Mouse (Mus musculus) C2C12 (cell line): ENCODE data around the gene Gal3st1. TPM values are rescaled to one million over a fixed set of nuclear protein-coding genes. Genes with fewer than 3 reads are reported as not detected.
A peak's percentile ranks its signal among the peaks of the same experiment; 100 is the strongest.
"Not testable (repeated sequence)": the region's sequence is repeated elsewhere in the genome, so short reads cannot be mapped to it uniquely, and the experiment has no call there.

Experiments used
- H3K27me3 ChIP-seq: one replicate; pipeline ENCODE4 v1.6.1; 2011; ENCODE audit not compliant: control insufficient read depth, insufficient read depth, insufficient read length
- H3K36me3 ChIP-seq: one replicate; pipeline ENCODE4 v1.6.1; 2011; ENCODE audit not compliant: control insufficient read depth, insufficient read depth
- H3K4me3 ChIP-seq: one replicate; pipeline ENCODE4 v1.5.1; 2011; ENCODE audit warnings: mild to moderate bottlenecking, control low read depth; ENCODE audit not compliant: poor library complexity, insufficient read depth, severe bottlenecking
- H3K79me2 ChIP-seq: one replicate; pipeline ENCODE4 v1.6.1; 2011; ENCODE audit not compliant: control insufficient read depth, insufficient read depth
- H3K79me3 ChIP-seq: one replicate; pipeline ENCODE4 v1.6.1; 2011; ENCODE audit warnings: low read depth, control low read depth
- H3ac ChIP-seq: one replicate; pipeline ENCODE3; 2011; ENCODE audit warnings: low read depth; ENCODE audit not compliant: control insufficient read depth, insufficient read length
- CEBPB ChIP-seq: IDR thresholded peaks from one replicate; pipeline ENCODE4 v1.6.1; 2011; ENCODE audit warnings: low read depth, mild to moderate bottlenecking, control low read depth, moderate library complexity
- CTCF ChIP-seq: IDR thresholded peaks from one replicate; pipeline ENCODE4 v1.5.1; 2011; ENCODE audit not compliant: control insufficient read depth, insufficient read depth, insufficient read length
- FOSL1 ChIP-seq: IDR thresholded peaks from one replicate; pipeline ENCODE4 v1.8.0; 2011; ENCODE audit warnings: mild to moderate bottlenecking, low read length; ENCODE audit not compliant: poor library complexity, insufficient read depth, severe bottlenecking
- MAX ChIP-seq: IDR thresholded peaks from one replicate; pipeline ENCODE4 v1.6.1; 2011; ENCODE audit warnings: mild to moderate bottlenecking, control low read depth
- MYOD1 ChIP-seq: IDR thresholded peaks from one replicate; pipeline ENCODE4 v1.6.1; 2011; ENCODE audit warnings: low read depth; ENCODE audit not compliant: control insufficient read depth, insufficient read length
- MYOG ChIP-seq: IDR thresholded peaks from one replicate; pipeline ENCODE4 v1.6.1; 2011; ENCODE audit not compliant: control insufficient read depth, insufficient read length; ENCODE audit errors: extremely low read depth
- USF1 ChIP-seq: IDR thresholded peaks from one replicate; pipeline ENCODE4 v1.6.1; 2011; ENCODE audit warnings: low read depth, mild to moderate bottlenecking, control low read depth, moderate library complexity
- polyA plus RNA-seq: library from polyadenylated mRNA; unstranded; fragments of >200 nt; fragmentation: generic; extraction: Trizol; gene quantifications from one replicate; pipeline ENCODE4 v1.2.1, GENCODE M21; 2012; ENCODE audit warnings: missing spikeins

Gal3st1 gene
- polyA plus RNA-seq, 1 experiment: 0.06 TPM

DNA sequence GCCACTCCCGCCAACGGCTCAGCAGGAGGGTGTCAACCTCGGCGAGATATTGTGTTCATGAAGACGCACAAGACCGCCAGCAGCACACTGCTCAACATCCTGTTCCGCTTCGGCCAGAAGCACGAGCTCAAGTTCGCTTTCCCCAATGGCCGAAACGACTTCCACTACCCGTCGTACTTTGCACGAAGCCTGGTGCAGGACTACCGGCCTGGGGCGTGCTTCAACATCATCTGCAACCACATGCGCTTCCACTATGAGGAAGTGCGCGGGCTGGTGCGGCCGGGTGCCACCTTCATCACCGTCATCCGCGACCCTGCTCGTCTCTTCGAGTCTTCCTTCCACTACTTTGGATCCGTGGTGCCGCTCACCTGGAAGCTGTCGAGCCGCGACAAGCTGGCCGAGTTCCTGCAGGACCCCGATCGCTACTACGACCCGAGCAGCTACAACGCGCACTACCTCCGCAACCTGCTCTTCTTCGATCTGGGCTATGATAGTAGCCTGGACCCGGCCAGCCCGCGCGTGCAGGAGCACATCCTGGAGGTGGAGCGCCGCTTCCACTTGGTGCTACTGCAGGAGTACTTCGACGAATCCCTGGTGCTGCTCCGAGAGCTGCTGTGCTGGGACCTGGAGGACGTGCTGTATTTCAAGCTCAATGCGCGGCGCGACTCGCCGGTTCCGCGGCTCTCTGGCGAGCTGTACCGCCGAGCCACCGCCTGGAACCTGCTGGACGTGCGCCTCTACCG lies 14.7 kb downstream of the Gal3st1 start:
- Histone ChIP-seq H3K79me3 (no peaks in the 10 kb centered on the region), H3K27me3 (peaks cover 11% of the 10 kb centered on the region), H3K36me3 (no peaks in the 10 kb centered on the region), H3K79me2 (no peaks in the 10 kb centered on the region), H3K4me3 (no peak overlapping the region), H3ac (no peak overlapping the region)
- TF ChIP-seq CEBPB: no peak
- TF ChIP-seq MYOD1: no peak
- no peak for TF ChIP-seq MYOG
- no peak for TF ChIP-seq CTCF
- TF ChIP-seq USF1: no peak

- Histone ChIP-seq H3K79me2 (no peaks in the 10 kb centered on the region), H3ac (no peak overlapping the region), H3K79me3 (no peaks in the 10 kb centered on the region), H3K36me3 (no peaks in the 10 kb centered on the region), H3K27me3 (peaks cover 11% of the 10 kb centered on the region), H3K4me3 (no peak overlapping the region)
- TF ChIP-seq MAX (no peak), FOSL1 (no peak), MYOD1 (no peak), CEBPB (no peak), CTCF (no peak), USF1 (no peak), MYOG (no peak)
Measured at GRCm38 (mm10) chr11:3999547-3999946, 16.1 kb downstream of the Gal3st1 start.

GRCm38 (mm10) chr11:4001603-4002002 lies 18.2 kb downstream of the Gal3st1 start:
- TF ChIP-seq CTCF (peak; percentile 81), FOSL1 (no peak)
- Histone ChIP-seq H3K79me2 (no peaks in the 10 kb centered on the region), H3ac (no peak overlapping the region), H3K36me3 (no peaks in the 10 kb centered on the region), H3K27me3 (peaks cover 11% of the 10 kb centered on the region), H3K79me3 (no peaks in the 10 kb centered on the region), H3K4me3 (no peak overlapping the region)

DNA sequence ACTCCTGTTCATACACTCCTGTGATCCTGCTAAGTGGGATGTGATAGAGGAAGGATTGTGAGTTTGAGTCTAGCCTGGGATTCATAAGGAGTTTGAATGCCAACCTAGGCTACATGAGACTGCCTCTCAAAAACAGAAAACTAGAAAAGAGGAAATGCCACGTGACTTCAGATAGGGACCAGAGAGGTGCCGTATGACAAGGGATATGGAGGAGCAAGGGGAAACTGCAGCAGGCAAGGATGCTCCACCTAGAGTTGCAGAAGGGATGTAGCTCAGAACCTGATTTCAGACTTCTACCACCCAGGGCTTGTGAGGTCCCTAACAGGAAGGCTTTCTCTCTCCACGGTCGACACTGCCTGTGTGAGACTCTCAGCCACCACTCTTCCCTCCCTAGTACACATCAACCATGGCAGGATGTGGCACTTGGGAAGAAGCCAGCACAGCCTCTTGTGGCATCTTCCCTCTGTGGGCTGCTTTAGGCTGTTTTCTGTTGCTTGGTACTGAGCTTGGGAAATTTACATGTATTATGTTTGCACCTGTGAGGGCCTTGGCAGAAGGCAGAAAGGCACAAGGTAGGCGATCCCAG lies 21.9 kb downstream of the Gal3st1 start:
- H3K27me3 ChIP-seq: no peaks in the 10 kb centered on the region
- H3ac ChIP-seq: no peak overlapping the region
- TF ChIP-seq CEBPB (no peak), USF1 (no peak), CTCF (no peak), FOSL1 (no peak), MAX (no peak), MYOG (no peak), MYOD1 (no peak)
- H3K36me3 ChIP-seq: no peaks in the 10 kb centered on the region
- H3K4me3 ChIP-seq: no peak overlapping the region
- no peaks in the 10 kb centered on the region for H3K79me2 ChIP-seq
- no peaks in the 10 kb centered on the region for H3K79me3 ChIP-seq

DNA sequence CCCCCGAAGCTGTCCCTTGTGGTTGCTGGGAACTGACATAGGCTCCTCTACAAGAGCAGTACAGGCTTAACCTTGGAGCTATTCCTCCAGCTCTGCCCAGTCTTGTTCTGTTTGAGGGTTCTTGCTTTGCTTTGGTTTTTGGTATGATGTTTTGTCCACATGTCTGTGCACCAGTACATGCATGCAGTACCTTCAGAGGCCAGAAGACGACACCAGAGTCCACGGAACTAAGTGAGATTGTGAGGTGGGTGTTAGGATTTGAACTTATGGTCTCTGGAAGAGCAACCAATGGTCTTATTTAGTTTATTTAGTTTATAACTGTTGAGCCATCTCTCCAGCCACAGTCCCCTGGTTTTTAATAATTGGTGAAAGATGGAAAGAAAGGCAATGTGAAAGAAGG lies 23.0 kb downstream of the Gal3st1 start:
- Histone ChIP-seq H3K36me3 (no peaks in the 10 kb centered on the region), H3K4me3 (no peak overlapping the region), H3K27me3 (no peaks in the 10 kb centered on the region), H3K79me3 (no peaks in the 10 kb centered on the region), H3K79me2 (no peaks in the 10 kb centered on the region), H3ac (no peak overlapping the region)
- no peak for TF ChIP-seq MAX
- no peak for TF ChIP-seq FOSL1
- no peak for TF ChIP-seq CEBPB
- no peak for TF ChIP-seq MYOD1
- no peak for TF ChIP-seq USF1
- no peak for TF ChIP-seq MYOG
- TF ChIP-seq CTCF: no peak

- Histone ChIP-seq H3K4me3 (no peak overlapping the region), H3K36me3 (no peaks in the 10 kb centered on the region), H3K79me3 (no peaks in the 10 kb centered on the region), H3K79me2 (no peaks in the 10 kb centered on the region), H3K27me3 (no peaks in the 10 kb centered on the region), H3ac (no peak overlapping the region)
- TF ChIP-seq MYOG (no peak), CTCF (no peak), MAX (no peak), FOSL1 (no peak), MYOD1 (no peak), CEBPB (no peak)
Measured at GRCm38 (mm10) chr11:4012616-4013015, 29.2 kb downstream of the Gal3st1 start.

- H3K79me3 ChIP-seq, H3K79me2 ChIP-seq, H3K27me3 ChIP-seq: not testable (repeated sequence)
Measured at GRCm38 (mm10) chr11:4015796-4016195, 32.4 kb downstream of the Gal3st1 start.

GRCm38 (mm10) chr11:4022111-4022510 lies 38.7 kb downstream of the Gal3st1 start:
- H3K4me3 ChIP-seq, H3ac ChIP-seq, H3K79me2 ChIP-seq, H3K79me3 ChIP-seq, H3K36me3 ChIP-seq: not testable (repeated sequence)
- H3K27me3 ChIP-seq: peaks cover 38% of the 10 kb centered on the region

More at GRCm38 (mm10) chr11:4015796-4016195, 32.4 kb downstream of the Gal3st1 start:
- not testable (repeated sequence) for H3ac ChIP-seq, H3K4me3 ChIP-seq, H3K36me3 ChIP-seq
